Mouse (Mus musculus) adrenal gland (tissue): ENCODE measurements around the gene Mink1.
"Not testable (repeated sequence)": the region's sequence is repeated elsewhere in the genome, so short reads cannot be mapped to it uniquely, and the experiment has no call there.

ENCODE experiments used
- intact Hi-C: fragments of 180-260 bp; cut with DNase I; formaldehyde crosslinking; loops from one replicate; pipeline ENCODE4 v1.15.1; 2025

Gene Mink1

GRCm38 (mm10) chr11:70551526-70551925 is 11.2 kb upstream of the Mink1 start:
- intact Hi-C loops: no loop called here

GRCm38 (mm10) chr11:70553940-70554339 is 8.7 kb upstream of the Mink1 start:
- intact Hi-C loops: no loop called here

DNA sequence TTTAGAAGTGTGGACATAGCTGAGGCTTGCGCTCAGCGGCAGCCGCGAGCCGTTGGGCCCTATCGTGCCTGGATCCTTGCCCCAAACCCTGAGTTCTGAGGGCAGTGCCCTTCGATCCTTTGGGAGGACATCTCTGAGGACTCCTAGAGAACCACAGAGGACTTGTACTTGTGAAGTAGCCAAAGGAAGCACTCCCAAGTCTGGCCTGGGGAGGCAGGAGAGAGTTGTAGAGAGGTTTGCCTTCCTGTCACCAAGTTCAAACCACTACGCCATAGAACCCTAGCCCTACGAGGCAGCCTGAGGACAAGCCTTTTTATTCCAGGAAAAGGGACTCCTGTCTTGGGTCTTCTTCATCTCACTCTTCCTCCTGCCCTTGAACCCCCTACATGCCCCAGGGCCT is 5.1 kb upstream of the Mink1 start:
- intact Hi-C loops: no loop called here

GRCm38 (mm10) chr11:70561937-70562286 is 769 bp upstream of the Mink1 start:
- intact Hi-C loops: no loop called here

DNA sequence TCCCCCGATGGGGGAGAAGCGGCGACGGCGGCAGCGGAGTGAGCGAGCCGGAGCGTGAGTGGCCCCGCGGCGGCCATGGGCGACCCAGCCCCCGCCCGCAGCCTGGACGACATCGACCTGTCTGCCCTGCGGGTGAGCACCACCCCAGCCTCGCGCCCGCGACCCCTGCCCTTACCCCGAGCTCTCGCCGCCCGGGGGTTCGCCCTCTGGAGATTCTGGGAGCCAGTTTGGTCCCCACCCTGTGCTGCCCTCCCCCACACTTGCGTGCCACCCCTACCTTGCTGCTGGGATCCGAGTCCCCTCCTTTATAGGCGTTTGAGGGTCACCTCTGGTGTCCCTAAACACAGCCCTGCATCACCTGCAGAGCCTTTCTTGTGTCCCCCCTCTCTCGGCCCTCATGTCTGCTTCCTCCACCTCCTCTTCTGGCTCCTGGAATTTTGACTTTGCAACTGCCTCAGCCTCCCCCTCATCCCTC is 351 bp downstream of the Mink1 start:
- intact Hi-C loops: no loop called here

DNA sequence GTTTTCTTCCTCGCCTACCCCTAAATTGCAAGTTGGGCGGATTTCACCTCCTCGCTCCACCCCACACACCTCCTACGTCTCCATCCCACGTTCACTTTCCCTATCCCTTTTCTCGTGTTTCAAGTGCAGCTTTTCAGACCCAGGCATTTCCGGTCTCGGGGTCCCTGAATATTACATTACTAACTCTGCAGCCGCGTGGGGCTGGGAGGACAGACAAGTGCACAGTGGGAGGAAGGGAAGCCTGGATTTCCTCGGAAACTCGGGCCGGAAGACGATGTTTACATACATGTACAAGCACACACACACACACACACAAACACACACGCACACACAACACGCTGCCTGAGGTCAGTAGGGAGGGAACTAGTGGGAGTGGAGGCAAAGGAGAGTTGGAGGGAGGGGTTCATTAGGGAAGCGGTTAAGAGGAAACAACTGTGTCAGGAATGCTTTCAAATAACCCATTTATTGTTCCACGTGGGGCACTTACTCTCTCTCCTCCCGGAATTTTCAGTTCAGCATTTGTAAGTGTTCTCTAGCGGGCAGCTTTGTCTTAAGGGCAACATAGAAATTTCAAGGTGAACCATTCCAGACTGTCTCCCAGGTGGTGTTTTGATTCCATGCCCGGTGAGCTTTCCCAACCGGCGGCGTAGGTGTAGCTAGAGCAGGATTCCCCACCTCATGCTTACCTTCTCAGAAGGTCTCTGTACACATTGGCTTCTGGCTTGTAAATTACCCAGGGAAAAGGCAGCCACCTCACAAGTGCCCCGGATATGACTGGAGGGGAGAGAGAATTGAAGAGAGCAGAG is 992 bp downstream of the Mink1 start:
- intact Hi-C loops: no loop called here

DNA sequence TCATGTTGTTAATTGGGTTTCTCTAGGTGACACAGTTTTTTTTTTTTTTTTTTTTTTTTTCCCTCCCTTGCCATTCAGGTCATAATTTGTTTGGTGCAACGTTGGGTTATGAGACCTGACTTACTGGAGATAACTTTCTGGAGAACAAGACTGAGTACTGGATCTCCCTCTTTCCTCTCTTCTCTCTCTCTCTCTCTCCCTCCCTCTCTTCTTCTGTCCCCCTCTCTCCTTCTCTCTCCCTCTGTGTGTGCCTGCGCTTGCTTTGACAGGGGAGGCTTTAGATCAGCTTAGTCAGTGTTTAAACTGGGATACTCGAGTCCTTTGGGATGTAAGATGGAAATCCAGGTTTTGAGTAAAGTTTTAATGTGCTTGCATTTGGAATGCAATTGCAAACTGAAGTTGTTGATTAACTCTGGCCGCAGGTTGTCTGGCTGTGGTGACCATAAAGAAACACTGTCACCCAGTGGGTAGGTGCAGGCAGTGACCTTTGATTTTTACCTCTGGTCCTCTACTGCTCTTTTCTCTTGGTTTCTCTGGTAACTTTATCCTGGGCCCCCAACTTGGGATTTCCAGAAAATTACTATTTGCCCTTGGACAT is 1.7 kb downstream of the Mink1 start:
- intact Hi-C loops: no loop called here

- intact Hi-C loops: no loop called here
Observed at GRCm38 (mm10) chr11:70566586-70566985, 3.9 kb downstream of the Mink1 start.

DNA sequence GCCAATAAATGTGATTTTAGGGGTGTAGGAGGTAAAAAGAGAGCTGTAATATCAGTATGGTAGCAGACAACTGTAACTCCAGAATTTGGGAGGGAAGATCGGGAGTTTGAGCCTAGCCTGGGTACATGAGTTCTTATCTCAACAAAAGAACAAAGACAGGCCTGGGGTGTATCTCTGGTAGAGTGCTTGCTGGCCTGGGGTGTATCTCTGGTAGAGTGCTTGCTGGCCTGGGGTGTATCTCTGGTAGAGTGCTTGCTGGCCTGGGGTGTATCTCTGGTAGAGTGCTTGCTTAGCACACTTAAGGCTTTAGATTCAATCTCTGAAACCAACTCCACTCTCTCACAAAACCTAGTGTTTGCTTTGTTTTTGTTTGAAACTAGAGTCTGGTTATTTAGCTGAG is 7.9 kb downstream of the Mink1 start:
- intact Hi-C loops: not testable (repeated sequence)

DNA sequence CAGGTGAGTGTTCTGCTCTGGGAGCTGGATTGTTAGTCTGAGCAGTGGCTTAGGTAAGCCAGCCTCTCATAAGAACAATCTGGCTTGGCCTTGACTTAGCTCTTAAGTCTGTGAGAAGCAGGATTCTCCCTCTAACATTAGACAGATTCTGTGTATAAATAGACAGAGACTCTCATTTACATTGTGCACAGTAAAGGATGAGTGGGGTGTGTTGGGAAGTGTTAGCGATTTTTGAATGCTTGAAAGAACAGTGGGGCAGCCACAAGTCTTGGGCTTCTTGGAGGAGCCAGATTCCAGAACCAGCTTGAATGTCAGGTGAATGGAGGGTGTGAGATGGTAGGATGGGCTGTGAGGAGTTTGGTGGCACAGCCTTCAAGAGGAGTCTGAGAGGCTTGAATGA is 9.0 kb downstream of the Mink1 start:
- intact Hi-C loops: no loop called here

DNA sequence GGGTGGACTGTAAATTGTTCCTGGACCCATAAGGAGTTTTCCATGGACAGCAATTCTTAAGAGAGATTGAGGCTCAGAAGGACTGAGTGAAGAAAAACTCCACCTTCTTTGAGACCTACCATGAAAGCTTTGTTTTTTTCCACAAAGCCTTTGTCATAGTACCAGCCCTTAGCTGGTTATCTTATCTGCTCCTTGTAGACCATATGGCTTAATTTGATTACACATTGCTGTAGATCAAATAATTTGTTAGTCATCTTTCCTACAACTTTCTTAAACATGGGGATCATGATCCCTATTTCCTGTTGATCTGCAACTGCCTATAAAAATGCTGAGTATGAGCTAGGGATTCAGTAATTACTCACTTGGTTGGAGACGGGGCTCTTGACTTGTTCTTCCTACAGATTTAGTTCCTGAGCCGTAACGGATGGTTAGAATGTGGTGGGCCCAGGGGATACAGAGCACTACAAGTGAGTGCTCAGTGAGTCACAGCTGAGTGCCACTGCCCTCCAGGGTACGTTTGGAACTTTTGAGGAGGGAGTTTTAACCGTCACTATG is 9.7 kb downstream of the Mink1 start:
- intact Hi-C loops: no loop called here

DNA sequence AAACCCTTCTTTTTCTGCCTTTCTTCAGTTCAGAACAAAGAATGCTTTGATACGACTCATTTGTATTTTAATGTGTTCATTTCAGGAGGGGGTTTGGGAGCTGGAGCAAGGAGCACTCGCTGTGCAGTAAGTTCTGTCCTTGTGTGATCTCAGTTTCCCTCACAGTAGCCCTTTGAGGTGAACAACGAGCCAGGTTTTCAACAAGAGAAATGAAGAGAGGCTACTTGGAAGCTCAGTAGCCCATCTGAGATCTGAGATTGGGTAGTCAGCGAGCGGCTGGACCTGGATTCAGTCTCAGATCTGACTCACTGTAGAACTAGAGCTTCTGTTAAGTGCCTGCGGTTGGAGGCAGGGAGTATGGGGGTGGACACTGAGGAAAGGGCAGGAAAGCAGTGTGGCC is 11.2 kb downstream of the Mink1 start:
- intact Hi-C loops: no loop called here

DNA sequence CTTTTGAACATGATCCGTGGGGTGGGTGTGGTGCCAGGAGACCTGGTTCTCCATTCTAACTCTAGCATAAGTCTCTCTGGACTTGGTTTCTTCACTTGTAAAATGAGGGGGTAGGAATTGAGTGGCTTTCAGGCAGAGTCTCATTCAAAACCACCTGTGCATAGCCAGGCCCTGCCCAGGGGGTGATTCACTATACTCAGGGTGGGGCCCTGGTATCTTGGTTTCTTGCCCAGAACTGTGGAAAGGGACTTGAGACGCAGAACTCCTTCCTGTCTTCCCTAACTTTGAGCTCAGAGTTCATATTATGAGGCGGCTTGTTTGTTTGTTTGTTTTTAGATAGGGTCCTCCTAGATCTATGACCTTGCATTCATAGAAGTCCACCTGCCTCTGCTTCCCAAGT is 14.5 kb downstream of the Mink1 start:
- intact Hi-C loops: no loop called here

DNA sequence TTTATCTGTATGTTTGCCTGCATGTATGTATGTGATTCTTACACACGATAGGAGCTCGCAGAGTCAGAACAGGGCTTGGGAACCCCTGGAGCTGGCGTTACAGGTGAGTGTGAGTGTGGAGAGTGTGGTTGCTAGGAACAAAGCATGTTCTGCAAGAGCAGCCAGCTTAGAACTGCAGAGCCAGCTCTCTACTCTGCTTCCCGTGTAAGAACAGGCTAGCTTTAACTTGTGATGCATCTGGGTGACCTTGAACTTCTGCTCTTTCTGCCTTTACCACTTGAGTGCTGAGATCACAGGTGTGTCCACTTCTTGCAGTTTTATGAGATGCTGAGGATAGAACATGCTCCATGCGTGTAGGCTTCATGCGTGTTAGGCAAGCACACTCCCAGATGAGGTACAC is 16.3 kb downstream of the Mink1 start:
- intact Hi-C loops: no loop called here

GRCm38 (mm10) chr11:70579710-70580357 is 17.2 kb downstream of the Mink1 start:
- intact Hi-C loops: no loop called here

DNA sequence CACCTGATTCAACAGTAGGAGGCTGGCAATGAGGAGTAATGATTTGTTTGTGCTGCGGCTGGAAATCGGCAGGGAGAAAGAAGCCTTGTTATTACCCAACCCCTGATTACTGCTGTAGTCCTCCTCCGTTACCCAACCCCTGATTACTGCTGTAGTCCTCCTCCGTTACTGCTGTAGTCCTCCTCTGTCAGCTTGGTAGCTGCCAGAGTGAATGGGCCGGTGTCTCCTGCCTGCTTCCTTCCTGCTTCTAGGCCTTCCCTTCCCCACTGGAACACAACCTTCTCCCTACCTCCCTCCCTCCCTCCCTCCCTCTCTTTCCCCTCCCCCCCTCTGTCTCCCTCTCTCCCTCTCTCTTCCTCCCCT is 17.7 kb downstream of the Mink1 start:
- intact Hi-C loops: no loop called here

DNA sequence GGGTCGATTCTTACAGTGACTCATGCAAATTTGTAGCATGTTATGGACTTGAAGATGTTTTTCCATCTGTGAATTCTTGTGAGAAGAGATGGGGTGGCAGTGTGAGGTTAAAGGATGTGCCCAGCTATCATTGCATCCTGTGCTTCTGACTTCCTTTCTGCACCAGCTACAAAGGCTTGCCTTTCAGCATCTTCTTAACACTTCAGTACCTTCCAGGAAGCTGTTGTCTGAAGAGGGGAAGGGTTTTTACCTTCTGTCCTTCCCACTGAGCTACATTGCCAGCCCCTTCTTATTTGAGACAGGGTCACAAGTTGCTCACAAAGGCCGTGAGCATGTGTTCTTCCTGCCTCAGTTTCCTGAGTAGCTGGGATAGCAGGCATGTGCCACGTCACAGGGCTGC is 18.2 kb downstream of the Mink1 start:
- intact Hi-C loops: no loop called here

DNA sequence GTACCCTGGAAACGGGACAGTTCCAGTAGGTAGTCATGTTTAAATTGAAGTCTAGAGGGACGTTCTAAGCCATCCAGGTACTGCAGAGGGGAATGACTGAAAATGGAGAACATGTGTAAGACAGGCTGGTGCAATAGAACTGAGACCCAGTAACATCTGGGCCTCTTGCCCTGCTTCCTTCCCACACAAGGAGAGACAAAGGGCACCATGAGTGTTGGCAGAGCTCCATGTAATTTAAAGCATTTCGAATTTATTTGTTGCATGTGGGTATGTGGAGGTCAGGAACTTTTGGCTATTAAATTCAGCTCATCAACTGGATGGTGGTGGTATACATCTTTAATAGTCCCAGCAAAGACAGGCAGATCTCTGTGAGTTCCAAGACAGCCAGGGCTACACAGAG is 19.5 kb downstream of the Mink1 start:
- intact Hi-C loops: no loop called here

- intact Hi-C loops: no loop called here
Observed at GRCm38 (mm10) chr11:70583022-70583714, 20.5 kb downstream of the Mink1 start.

DNA sequence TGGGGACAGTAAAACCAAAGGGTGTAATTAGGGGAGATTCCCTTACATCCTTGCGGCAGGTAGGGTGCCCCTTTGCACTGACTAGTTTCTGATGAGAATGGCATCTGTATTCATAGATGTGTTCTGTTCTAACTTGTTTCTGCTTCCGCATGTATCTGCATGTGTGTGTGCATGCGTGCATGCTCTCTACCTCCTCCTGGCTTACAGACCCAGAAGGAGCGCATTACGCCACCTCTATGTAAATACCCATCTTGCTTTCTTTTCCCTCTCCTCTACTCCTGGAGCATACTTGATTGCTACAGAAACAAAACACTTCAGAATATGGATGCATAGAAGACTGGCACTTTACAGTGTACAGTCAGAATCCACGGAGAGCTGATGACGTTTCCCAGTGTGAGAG is 21.1 kb downstream of the Mink1 start:
- intact Hi-C loops: no loop called here

DNA sequence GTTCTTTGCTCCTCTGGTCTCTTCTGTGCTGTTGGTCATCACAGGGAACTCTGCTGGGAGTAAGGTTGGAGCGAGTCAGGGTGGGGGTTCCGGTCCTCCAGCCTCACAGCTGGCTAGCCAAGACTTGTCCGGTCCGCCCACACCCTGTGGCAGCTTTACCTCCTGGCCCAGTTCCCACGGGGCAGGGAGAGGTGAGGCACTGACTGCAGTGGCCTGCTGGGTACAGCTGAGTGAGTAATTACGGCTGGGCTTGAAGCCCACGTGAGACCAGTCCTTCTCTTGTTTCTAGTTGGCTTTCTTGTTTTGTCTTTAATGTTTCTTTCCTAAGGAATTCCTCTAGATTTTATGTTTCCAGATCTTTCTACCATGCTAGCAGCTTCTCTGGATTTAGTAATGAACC is 22.8 kb downstream of the Mink1 start:
- intact Hi-C loops: no loop called here

- intact Hi-C loops: no loop called here
Observed at GRCm38 (mm10) chr11:70586261-70586660, 23.6 kb downstream of the Mink1 start.
